Mouse (Mus musculus) spleen, adult 2 months (tissue): ENCODE data around the gene Sim2.

Experiments
- CTCF ChIP-seq: fragments of 200-500 bp; IDR thresholded peaks from 2 replicates; pipeline ENCODE4 v1.5.1; 2011; ENCODE audit warnings: mild to moderate bottlenecking, inconsistent platforms; ENCODE audit not compliant: insufficient read depth, insufficient read length, insufficient replicate concordance; ENCODE audit errors: extremely low read depth
- POLR2A ChIP-seq: fragments of 200-500 bp; IDR thresholded peaks from 2 replicates; pipeline ENCODE4 v1.6.1; 2011; ENCODE audit warnings: low read depth, low read length, inconsistent platforms

- no peak for TF ChIP-seq CTCF
- no peak for TF ChIP-seq POLR2A
These were observed 9.7 kb downstream of the Sim2 start for GRCm38 (mm10) chr16:94094251-94095108.
